Mouse (Mus musculus) bone marrow, adult 2 months (tissue): ENCODE data around the gene Epha5.

ENCODE experiments used
- CTCF ChIP-seq: fragments of 200-500 bp; IDR thresholded peaks from 2 replicates; pipeline ENCODE4 v1.5.1; 2011; ENCODE audit warnings: low read length, control low read depth; ENCODE audit not compliant: control insufficient read depth, insufficient read depth
- POLR2A ChIP-seq: fragments of 200-500 bp; IDR thresholded peaks from 2 replicates; pipeline ENCODE4 v1.6.1; 2011; ENCODE audit warnings: low read depth, mild to moderate bottlenecking, control low read depth, low read length, borderline replicate concordance; ENCODE audit not compliant: control insufficient read depth

GRCm38 (mm10) chr5:84193348-84193747, 223.8 kb downstream of the Epha5 start:
- TF ChIP-seq POLR2A (no peak), CTCF (no peak)
